Mouse (Mus musculus): ENCODE results near the gene Pappa.

The Pappa gene

DNA sequence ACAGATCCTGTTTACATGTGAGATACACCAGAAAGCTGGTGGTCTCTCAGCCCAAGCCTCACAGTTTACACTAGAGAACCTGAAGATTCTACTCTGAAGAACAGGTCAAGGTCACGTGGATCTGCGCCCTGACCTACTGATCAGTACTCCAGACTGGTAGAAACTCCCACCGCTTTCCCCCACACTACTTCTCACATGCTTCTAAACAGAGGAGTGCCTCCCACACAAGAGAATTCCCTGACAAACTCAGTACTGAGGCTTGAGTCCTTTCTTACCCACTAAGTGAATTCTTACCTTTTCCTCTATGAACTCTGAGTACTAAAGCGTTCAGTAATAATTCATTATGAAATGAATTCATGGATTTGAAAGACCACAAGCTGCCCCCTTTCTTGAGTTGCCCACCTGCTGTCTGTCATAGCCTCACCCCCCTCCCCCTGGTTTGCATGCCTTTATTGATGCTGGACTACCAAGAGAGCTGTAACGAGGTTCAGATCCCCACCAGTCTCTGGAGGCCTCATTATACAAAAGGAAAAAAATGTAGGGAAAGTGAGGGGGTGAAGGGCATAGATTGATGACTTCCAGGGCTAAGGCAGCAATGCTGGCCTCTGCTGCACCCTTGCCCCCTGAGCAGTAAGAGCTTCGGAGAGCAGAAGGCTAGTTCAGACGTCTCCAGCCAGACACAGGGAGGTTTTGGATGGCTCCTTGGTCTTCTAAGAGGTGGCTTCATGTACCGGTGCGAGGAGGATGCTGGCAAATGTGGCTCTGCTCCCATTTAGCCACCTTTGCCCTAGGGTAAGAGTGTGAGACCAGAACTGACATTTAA is 204.7 kb downstream of the Pappa start:
- no peak for DNase-seq (ENCODE audit: low spot score)

GRCm38 (mm10) chr4:65333718-65334117 is 209.7 kb downstream of the Pappa start:
- no peak for DNase-seq (ENCODE audit: low spot score)

GRCm38 (mm10) chr4:65341766-65342165 is 217.8 kb downstream of the Pappa start:
- no peak for DNase-seq (ENCODE audit: low spot score)

DNA sequence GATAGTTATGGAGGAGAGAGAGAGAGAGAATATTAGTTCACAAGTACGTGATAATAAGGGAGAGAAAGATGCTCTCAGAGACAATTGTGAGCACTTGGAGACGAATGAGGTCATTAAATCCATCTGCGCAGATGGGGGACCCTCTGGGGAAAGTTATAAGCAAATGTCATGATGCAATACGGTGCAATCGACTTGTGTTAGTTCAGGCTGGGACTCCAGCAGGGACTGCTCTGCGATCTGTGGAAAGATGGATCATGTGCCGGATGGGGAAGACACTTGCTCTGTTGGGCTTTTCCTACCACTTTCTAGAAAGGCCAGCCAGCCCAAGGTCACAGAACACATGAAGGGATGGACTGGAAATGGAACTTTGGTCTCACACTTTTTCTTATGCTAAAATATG is 226.5 kb downstream of the Pappa start:
- DNase-seq (ENCODE audit: low spot score) = no peak

DNA sequence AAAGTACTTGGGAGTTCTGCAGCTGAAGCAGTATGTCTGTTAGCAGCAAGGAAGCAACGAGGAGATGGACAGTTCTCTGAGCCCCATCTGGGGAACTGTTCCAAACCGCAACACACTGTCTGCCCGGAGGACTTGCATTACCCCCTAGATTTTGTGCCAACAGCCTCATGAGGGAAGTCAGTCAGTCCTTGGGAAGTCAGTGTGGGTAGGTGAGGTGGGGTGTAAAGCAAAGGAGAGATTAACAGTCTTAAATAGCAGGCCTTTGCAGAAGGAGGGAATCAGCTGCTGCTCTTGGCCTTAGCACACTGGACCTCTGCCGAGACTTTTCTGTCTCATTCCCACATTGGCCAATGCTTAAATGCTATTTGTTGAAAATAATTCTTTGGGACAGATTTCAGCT is 230.6 kb downstream of the Pappa start:
- DNase-seq (ENCODE audit: low spot score) = no peak

GRCm38 (mm10) chr4:65367135-65367534 is 243.2 kb downstream of the Pappa start:
- DNase-seq (ENCODE audit: low spot score) = no peak

DNA sequence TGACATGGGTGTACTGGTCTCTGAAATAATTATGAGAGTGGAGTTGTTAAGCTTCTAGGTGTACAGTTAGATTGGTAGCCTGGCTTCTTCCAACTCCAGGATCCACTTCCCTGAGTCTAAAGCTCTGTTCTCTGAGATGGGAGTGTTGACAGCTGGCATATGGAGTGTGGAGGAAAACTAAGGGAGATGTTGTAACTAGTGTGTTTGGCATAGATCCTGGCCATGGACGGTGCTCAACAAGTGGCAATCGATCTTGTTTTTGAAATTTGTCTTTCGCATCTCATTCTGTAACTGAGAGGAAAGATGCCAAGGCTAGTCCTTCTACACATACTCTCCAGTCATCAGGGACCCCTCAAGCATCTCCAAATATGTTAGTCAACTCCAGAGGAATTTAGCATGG is 248.8 kb downstream of the Pappa start:
- DNase-seq (ENCODE audit: low spot score) = no peak

GRCm38 (mm10) chr4:65373841-65374240 is 249.9 kb downstream of the Pappa start:
- no peak for DNase-seq (ENCODE audit: low spot score)

GRCm38 (mm10) chr4:65376571-65376970 is 252.6 kb downstream of the Pappa start:
- DNase-seq (ENCODE audit: low spot score) = no peak

DNA sequence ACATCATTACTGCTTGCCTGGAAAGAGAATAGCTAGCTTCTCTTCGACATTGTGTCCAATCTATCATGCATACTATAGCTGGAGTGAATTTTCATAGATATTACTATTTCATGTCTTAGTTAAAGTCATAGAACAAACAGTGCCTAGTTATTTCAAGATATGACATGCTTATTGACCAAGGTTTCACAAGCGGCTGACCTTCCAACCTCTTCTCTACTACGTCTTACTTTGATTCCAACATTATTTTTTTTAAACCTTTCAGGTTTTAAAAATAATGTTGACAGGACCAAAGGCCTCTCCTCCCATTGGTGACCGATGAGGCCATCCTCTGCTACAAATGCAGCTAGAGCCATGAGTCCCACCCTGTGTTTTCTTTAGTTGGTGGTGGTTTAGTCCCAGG is 255.5 kb downstream of the Pappa start:
- DNase-seq (ENCODE audit: low spot score) = no peak

GRCm38 (mm10) chr4:65383070-65383469 is 259.1 kb downstream of the Pappa start:
- DNase-seq (ENCODE audit: low spot score) = no peak

GRCm38 (mm10) chr4:65391001-65391400 is 267.0 kb downstream of the Pappa start:
- DNase-seq (ENCODE audit: low spot score) = no peak

- DNase-seq (ENCODE audit: low spot score) = no peak
Measured at GRCm38 (mm10) chr4:65396806-65397205, 272.8 kb downstream of the Pappa start.

- DNase-seq (ENCODE audit: low spot score) = no peak
Measured at GRCm38 (mm10) chr4:65399457-65399856, 275.5 kb downstream of the Pappa start.

DNA sequence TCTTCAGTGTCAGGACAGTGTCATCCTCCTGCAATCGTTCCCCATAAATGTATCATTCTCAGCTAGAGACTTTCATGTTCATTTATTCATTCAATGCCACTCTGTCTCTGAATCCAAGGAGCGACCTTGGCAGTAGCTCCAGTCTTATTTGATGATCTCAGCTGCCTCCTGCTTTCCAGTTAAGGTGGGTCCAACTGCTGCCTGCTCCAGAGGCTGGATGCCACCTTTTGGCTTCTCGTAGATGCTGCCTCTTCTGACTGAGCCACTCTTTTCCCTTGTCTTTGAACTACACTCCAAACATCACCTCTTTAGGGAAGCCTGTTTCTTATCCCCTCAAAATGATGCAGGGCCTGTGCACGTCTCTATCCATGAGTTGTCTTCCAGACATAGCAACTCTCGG is 278.3 kb downstream of the Pappa start:
- no peak for DNase-seq (ENCODE audit: low spot score)

GRCm38 (mm10) chr4:65402836-65403634 is 279.1 kb downstream of the Pappa start:
- peak; percentile 9 for DNase-seq (ENCODE audit: low spot score)

All from ovary, postnatal 14 days (tissue).